Comparison of ENCODE assay signal across 8 mouse cellular contexts in genomic region chr7:38106711-38107311, GRCm38 (mm10). TPM values are rescaled to one million over a fixed set of nuclear protein-coding genes. Genes with fewer than 3 reads are reported as not detected.
DNase-seq lines count a peak whose midpoint lies in the region; ATAC-seq and TF ChIP-seq lines count a peak whose summit lies in the region.

No protein-coding gene starts in this region.

- H3K27ac ChIP-seq in gastrocnemius, adult 2 months = peak overlapping the region; percentile 48; the same call in 1 of the 2 replicates
- H3K27ac ChIP-seq in embryonic facial prominence, embryonic 11.5 days (replicated peaks; ENCODE audit: low read depth, low read length) = peak overlapping the region; percentile 59
- peak overlapping the region; percentile 59 for H3K27ac ChIP-seq in midbrain, embryonic 11.5 days (ENCODE audit: low read depth, low read length)
- H3K27ac ChIP-seq in stomach, embryonic 16.5 days (ENCODE audit: low read length) = peak overlapping the region; percentile 21; the same call in 1 of the 2 replicates

- TF ChIP-seq CTCF in gastrocnemius, adult 2 months (IDR thresholded peaks at IDR 0.05) = no peak

- peak; percentile 53 for ATAC-seq in embryonic facial prominence, embryonic 11.5 days (replicated peaks; ENCODE audit: insufficient number of reproducible peaks, low FRiP score, low TSS enrichment, low read depth)
- ATAC-seq in midbrain, embryonic 11.5 days (ENCODE audit: low FRiP score) = peak; percentile 63; the same call in 1 of the 2 replicates
- ATAC-seq in stomach, embryonic 16.5 days (ENCODE audit: insufficient read depth, low FRiP score) = no peak

- peak overlapping the region; percentile 91 for H3K9ac ChIP-seq in embryonic facial prominence, embryonic 11.5 days (replicated peaks; ENCODE audit: low read length)
- H3K9ac ChIP-seq in midbrain, embryonic 11.5 days (ENCODE audit: low read length) = peak overlapping the region; percentile 82
- peak overlapping the region; percentile 85 for H3K9ac ChIP-seq in stomach, embryonic 16.5 days (ENCODE audit: low read length)

- peak overlapping the region; percentile 90 for H3K4me2 ChIP-seq in embryonic facial prominence, embryonic 11.5 days (ENCODE audit: low read depth, low read length)
- peak overlapping the region; percentile 96 for H3K4me2 ChIP-seq in midbrain, embryonic 11.5 days
- H3K4me2 ChIP-seq in stomach, embryonic 16.5 days (ENCODE audit: low read depth, low read length) = peak overlapping the region; percentile 99

- peak overlapping the region; percentile 91 for H3K4me3 ChIP-seq in gastrocnemius, adult 2 months
- H3K4me3 ChIP-seq in embryonic facial prominence, embryonic 11.5 days (ENCODE audit: low read depth, low read length) = peak overlapping the region; percentile 87
- peak overlapping the region; percentile 82 for H3K4me3 ChIP-seq in midbrain, embryonic 11.5 days (ENCODE audit: low read depth, low read length)
- peak overlapping the region; percentile 89 for H3K4me3 ChIP-seq in stomach, embryonic 16.5 days (replicated peaks; ENCODE audit: low read length)

- no peaks in the 10 kb centered on the region; the same call in 1 of the 2 replicates for H3K36me3 ChIP-seq in embryonic facial prominence, embryonic 11.5 days (replicated peaks; ENCODE audit: control insufficient read depth, insufficient read depth, low read depth, low read length)
- H3K36me3 ChIP-seq in midbrain, embryonic 11.5 days (ENCODE audit: control insufficient read depth, insufficient read depth, low read length) = 0 out of 2 replicates have a peak, but pooled peaks cover 3% of the 10 kb centered on the region
- H3K36me3 ChIP-seq in stomach, embryonic 16.5 days (ENCODE audit: control insufficient read depth, insufficient read depth, low read length) = peaks cover 8% of the 10 kb centered on the region; the same call in 1 of the 2 replicates

- H3K27me3 ChIP-seq in embryonic facial prominence, embryonic 11.5 days (ENCODE audit: control insufficient read depth, insufficient read depth, low read length) = no peaks in the 10 kb centered on the region
- no peaks in the 10 kb centered on the region; the same call in 1 of the 2 replicates for H3K27me3 ChIP-seq in midbrain, embryonic 11.5 days (ENCODE audit: control insufficient read depth, insufficient read depth, low read length)
- H3K27me3 ChIP-seq in stomach, embryonic 16.5 days (ENCODE audit: control insufficient read depth, insufficient read depth, low read length) = no peaks in the 10 kb centered on the region

- peak; percentile 51 for DNase-seq in gastrocnemius, adult 2 months
- no peak for DNase-seq in gastrocnemius, adult 18-20 months (ENCODE audit: low spot score)
- DNase-seq in adrenal gland, adult 18-20 months (ENCODE audit: low spot score in 2 of 2) = peak; percentile 31 to 53
- peak; percentile 44 for DNase-seq in embryonic facial prominence, embryonic 11.5 days (ENCODE audit: low spot score)
- peak; percentile 7 to 14 for DNase-seq in heart, postnatal 36 days
- peak; percentile 22 to 51 for DNase-seq in layer of hippocampus, postnatal 10 days (ENCODE audit: low spot score in 2 of 2)
- peak; percentile 94 for DNase-seq in midbrain, embryonic 11.5 days (ENCODE audit: low spot score, missing footprints)

- H3K4me1 ChIP-seq in embryonic facial prominence, embryonic 11.5 days (ENCODE audit: control insufficient read depth, insufficient read depth, low read length) = no peaks in the 10 kb centered on the region; the same call in 1 of the 2 replicates
- H3K4me1 ChIP-seq in midbrain, embryonic 11.5 days (ENCODE audit: control insufficient read depth, insufficient read depth, low read length) = peaks cover 16% of the 10 kb centered on the region
- peaks cover 18% of the 10 kb centered on the region for H3K4me1 ChIP-seq in stomach, embryonic 16.5 days (ENCODE audit: control insufficient read depth, insufficient read depth, low read length)

- intact Hi-C loops in gastrocnemius, adult 2 months (cut with DNase I) = loop anchor here (2.0 kb wide), 1 partner anchor 22 kb away; no protein-coding TSS in a partner anchor
- intact Hi-C loops in heart, postnatal 36 days (cut with DNase I) = loop anchor here (1.0 to 2.0 kb wide), 2 partner anchors 22 to 86 kb away; no protein-coding TSS in a partner anchor

- H3K9me3 ChIP-seq in embryonic facial prominence, embryonic 11.5 days (replicated peaks; ENCODE audit: control insufficient read depth, low read length) = no peaks in the 10 kb centered on the region
- H3K9me3 ChIP-seq in midbrain, embryonic 11.5 days (ENCODE audit: control insufficient read depth, low read length) = no peaks in the 10 kb centered on the region
- no peaks in the 10 kb centered on the region for H3K9me3 ChIP-seq in stomach, embryonic 16.5 days (replicated peaks; ENCODE audit: control insufficient read depth, low read length)

- WGBS in embryonic facial prominence, embryonic 11.5 days = 0% methylated on average over 44 of the region's 47 CpGs
- under 1% methylated on average over 43 of the region's 47 CpGs for WGBS in midbrain, embryonic 11.5 days
- 1% methylated on average over 47 of the region's 47 CpGs for WGBS in stomach, embryonic 16.5 days

RNA-seq across cellular contexts. Expression of gene Ccne1, which starts 0.5 kb away (rescaled TPM):
- under 1 TPM; 0.20 to 0.28 TPM for total RNA-seq in gastrocnemius, adult 2 months (2021)
- total RNA-seq in gastrocnemius, adult 18-20 months (2021) = under 1 TPM in 1 of 2 experiments, not detected in 1; 0.14 TPM
- total RNA-seq in adrenal gland, adult 18-20 months (2021) = 1 to 10 TPM; 7.7 to 8.9 TPM
- polyA plus RNA-seq in embryonic facial prominence, embryonic 11.5 days (2014; fragmentation: Nextera tagmentation; extraction: Ambion mirVana) = 91.0 and 101 TPM in 2 replicates
- 1 to 10 TPM in 1 of 2 experiments, under 1 TPM in 1; 0.70 to 1.5 TPM for total RNA-seq in heart, postnatal 36 days (2021)
- total RNA-seq in layer of hippocampus, postnatal 10 days (2021) = 10 to 100 TPM in 1 of 2 experiments, 1 to 10 TPM in 1; 9.4 to 11.4 TPM
- 55.1 and 55.6 TPM in 2 replicates for polyA plus RNA-seq in midbrain, embryonic 11.5 days (2014; fragmentation: Nextera tagmentation; extraction: Ambion mirVana)
- 52.9 and 55.2 TPM in 2 replicates for polyA plus RNA-seq in stomach, embryonic 16.5 days (2015; fragmentation: Nextera tagmentation; extraction: Ambion mirVana)
